Mouse (Mus musculus) liver, embryonic 16.5 days (tissue): ENCODE data around the gene Cpne5. TPM values are rescaled to one million over a fixed set of nuclear protein-coding genes. Genes with fewer than 3 reads are reported as not detected.

Source experiments
- ATAC-seq: fragments of 200-750 bp; cut with Nextera tagmentation; 2 replicates; pipeline ENCODE4 v1.8.0; 2017; ENCODE audit warnings: low read depth, mild to moderate bottlenecking, moderate number of reproducible peaks, moderate library complexity
- H3K27ac ChIP-seq: fragments of 300-500 bp; sonication (generic); 2 replicates; pipeline ENCODE4 v1.5.1; 2014; ENCODE audit warnings: mild to moderate bottlenecking, low read length
- H3K27me3 ChIP-seq: fragments of 300-500 bp; sonication (generic); 2 replicates; pipeline ENCODE4 v1.6.1; 2014; ENCODE audit warnings: low read depth, low read length, mixed read lengths; ENCODE audit not compliant: control insufficient read depth, insufficient read depth
- H3K36me3 ChIP-seq: fragments of 300-500 bp; sonication (generic); 2 replicates; pipeline ENCODE4 v1.6.1; 2014; ENCODE audit warnings: mild to moderate bottlenecking; ENCODE audit not compliant: control insufficient read depth, insufficient read depth
- H3K4me1 ChIP-seq: fragments of 300-500 bp; sonication (generic); 2 replicates; pipeline ENCODE4 v1.6.1; 2014; ENCODE audit warnings: low read depth, low read length, mixed read lengths; ENCODE audit not compliant: control insufficient read depth
- H3K4me2 ChIP-seq: fragments of 300-500 bp; sonication (generic); 2 replicates; pipeline ENCODE4 v1.6.1; 2014; ENCODE audit warnings: low read depth, low read length, mixed read lengths
- H3K4me3 ChIP-seq: fragments of 300-500 bp; sonication (generic); 2 replicates; pipeline ENCODE4 v1.5.1; 2014; ENCODE audit warnings: low read depth, mild to moderate bottlenecking, low read length
- H3K9ac ChIP-seq: fragments of 300-500 bp; sonication (generic); 2 replicates; pipeline ENCODE4 v1.6.1; 2014; ENCODE audit warnings: low read depth, low read length
- H3K9me3 ChIP-seq: fragments of 300-500 bp; sonication (generic); replicated peaks from 2 replicates; pipeline ENCODE4 v1.6.1; 2016; ENCODE audit warnings: low read length; ENCODE audit not compliant: control insufficient read depth
- WGBS: fragments of 180-500 bp; shearing (Covaris S2); extraction: QIAGEN DNeasy Blood & Tissue Kit; methylation state at CpG from one replicate; pipeline ENCODE4 v1.1.7; 2014; ENCODE audit not compliant: insufficient replicate concordance; 5-methylcytosine and 5-hydroxymethylcytosine counted together
- polyA plus RNA-seq: library from polyadenylated mRNA; unstranded; fragments of >200 nt; fragmentation: Nextera tagmentation; extraction: Ambion mirVana; gene quantifications from 2 replicates; pipeline ENCODE4 v1.2.1, GENCODE M21; 2015

Cpne5 gene
- 0.09 and 0.24 TPM in 2 replicates for polyA plus RNA-seq

DNA sequence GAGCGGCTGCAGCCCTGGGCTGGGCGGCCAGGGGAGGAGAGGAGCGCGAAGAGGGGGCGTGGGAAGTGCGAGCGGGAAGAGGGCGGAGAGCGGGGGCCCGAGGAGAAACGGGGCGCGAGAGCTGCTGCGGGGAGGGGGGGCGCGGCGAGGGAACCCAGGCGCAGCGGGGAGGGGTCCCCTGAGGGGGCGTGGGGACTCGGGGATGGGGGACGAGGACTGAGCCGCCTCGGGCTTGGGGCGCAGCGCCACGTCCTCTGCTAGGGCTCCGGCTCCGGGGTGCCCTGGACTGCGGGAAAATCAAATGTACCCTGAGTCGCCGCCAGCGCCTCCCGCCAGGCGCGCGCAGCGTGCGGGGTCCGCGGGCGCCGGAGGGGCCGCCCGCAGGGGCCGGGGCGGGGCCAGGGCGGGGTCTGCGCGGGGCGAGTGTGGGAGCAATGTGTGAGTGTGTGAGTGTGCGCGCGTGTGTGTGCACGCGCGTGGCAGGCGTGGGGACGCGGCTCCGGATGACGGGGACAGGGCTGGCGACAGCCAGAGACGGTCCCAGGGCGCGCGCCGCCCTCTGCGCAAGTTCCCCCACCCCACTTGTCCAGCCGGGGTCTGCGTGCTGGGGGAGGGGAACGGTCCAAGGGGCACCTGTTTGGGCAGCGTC is at the start of gene Cpne5:
Gene Cpne5, minus strand, starts transcription at position 396 of the 649 bp plus-strand sequence.
- H3K27me3 ChIP-seq, result peaks cover 37% of the 10 kb centered on the region
- peak within 1 kb of the TSS; percentile 53 for H3K4me3 ChIP-seq
- H3K36me3 ChIP-seq, result no peaks in the 10 kb centered on the region
- no peak within 1 kb of the TSS for H3K27ac ChIP-seq
- H3K9ac ChIP-seq, result no peak within 1 kb of the TSS
- no peaks in the 10 kb centered on the region for H3K9me3 ChIP-seq
- peak within 1 kb of the TSS; percentile 65 for H3K4me2 ChIP-seq
- H3K4me1 ChIP-seq, result no peaks in the 10 kb centered on the region; the same call in none of the 2 replicates
- ATAC-seq, result no peak
- WGBS, result under 1% methylated on average over 48 of the region's 73 CpGs

DNA sequence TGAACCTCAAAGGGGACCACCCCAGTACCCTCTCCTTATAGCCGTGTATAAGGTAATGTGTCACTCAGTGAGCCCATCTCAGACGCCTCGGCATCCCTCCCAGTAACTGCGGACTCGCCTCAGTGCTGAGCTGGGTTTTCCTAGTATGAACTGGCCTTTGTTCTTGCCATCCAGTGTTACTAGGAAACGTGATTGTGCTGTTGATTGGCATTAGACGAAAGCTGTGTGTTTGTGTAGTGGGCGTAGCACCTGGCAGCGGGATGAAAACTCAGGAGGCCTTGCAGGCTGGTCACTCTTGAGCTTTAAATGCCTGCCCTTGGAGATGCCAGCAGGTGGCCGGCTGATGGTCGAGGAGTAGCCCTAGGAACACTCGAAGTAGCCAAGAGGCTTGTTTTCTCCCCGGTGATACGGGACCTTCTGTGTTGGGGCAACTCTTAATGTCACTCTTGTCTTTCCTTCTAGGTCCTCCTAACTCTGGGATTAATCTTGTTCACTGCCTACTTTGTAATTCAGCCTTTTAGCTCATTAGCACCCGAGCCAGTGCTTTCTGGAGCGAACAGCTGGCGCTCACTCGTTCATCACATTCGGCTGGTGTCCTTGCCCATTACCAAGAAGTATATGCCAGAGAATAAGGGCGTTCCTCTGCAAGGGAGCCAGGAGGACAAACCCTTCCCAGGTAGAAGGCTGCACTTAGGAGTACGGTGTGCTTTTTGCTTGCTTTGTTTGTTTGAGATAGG is 44.4 kb upstream of the Cpne5 start:
- Histone ChIP-seq H3K9me3 (no peaks in the 10 kb centered on the region), H3K4me1 (no peaks in the 10 kb centered on the region), H3K27me3 (no peaks in the 10 kb centered on the region), H3K27ac (no peak overlapping the region), H3K4me2 (no peak overlapping the region), H3K9ac (no peak overlapping the region), H3K36me3 (peaks cover 14% of the 10 kb centered on the region), H3K4me3 (no peak overlapping the region)
- WGBS, result 80% methylated on average over 21 of the region's 21 CpGs
- no peak for ATAC-seq

DNA sequence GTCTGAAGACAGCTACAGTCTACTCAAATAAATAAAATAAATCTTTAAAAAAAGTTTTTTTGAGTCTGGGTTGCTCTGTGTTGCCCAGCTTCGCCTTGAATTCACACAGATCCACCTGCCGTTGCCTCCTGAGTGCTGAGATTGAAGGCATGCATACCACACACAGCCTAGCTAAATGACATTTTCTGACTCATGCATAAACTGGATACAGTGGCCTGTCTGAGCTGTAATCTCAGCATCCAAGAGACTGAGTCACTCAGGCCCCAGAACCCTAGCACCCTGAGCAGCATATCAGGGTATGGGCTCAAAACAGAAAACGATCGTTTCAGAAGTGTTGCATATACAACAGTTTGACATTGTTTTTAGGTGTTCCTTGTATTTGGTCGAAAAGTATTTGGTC is 43.6 kb upstream of the Cpne5 start:
- H3K4me2 ChIP-seq, result no peak overlapping the region
- H3K9me3 ChIP-seq, result no peaks in the 10 kb centered on the region
- no peak overlapping the region for H3K27ac ChIP-seq
- H3K9ac ChIP-seq, result no peak overlapping the region
- no peaks in the 10 kb centered on the region for H3K27me3 ChIP-seq
- 69% methylated on average over 5 of the region's 5 CpGs for WGBS
- no peak for ATAC-seq
- H3K36me3 ChIP-seq, result peaks cover 14% of the 10 kb centered on the region
- no peak overlapping the region for H3K4me3 ChIP-seq
- H3K4me1 ChIP-seq, result no peaks in the 10 kb centered on the region

DNA sequence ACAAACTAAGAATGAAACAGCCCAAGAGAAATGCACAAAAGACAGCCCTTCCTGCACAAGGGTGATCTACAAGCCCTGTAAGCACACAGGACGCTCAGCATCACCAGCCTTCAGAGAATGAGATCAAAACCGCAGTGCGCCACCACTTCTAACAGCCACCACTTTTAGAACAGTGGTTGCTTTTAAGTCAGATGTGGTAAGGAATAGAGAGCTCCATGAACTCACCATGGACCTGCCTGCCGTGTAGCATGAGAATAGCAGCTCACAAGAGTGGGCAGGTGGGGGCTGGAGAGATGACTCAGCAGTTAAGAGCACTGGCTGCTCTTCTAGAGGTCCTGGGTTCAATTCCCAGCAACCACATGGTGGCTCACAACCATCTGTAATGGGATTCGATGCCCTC is 42.5 kb upstream of the Cpne5 start:
- no peak for ATAC-seq
- Histone ChIP-seq H3K9ac (no peak overlapping the region), H3K36me3 (peaks cover 11% of the 10 kb centered on the region), H3K27me3 (no peaks in the 10 kb centered on the region), H3K27ac (no peak overlapping the region), H3K4me2 (no peak overlapping the region), H3K4me3 (no peak overlapping the region), H3K4me1 (no peaks in the 10 kb centered on the region), H3K9me3 (no peaks in the 10 kb centered on the region)
- WGBS, result 70% methylated on average over 5 of the region's 5 CpGs

DNA sequence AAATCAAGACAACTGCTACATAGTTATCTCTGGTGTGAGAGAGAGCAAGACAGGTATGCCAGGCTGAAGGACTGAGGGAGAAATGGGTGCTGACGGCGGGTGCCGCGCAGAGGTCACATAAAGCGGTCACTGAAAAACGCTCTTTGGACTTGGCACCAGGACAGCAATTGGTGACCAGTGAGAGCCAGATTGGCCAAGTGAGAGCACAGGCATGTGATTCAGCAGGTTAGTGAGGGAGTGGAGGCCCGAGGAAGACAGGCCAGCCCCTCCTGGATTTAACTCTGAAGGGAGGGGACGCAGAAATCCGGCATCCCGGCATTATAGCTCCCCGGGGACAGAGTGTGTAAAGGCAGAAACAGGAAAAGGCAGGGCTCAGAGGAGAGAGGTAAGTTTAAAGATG is 35.9 kb upstream of the Cpne5 start:
- Histone ChIP-seq H3K9ac (no peak overlapping the region), H3K27me3 (no peaks in the 10 kb centered on the region), H3K27ac (peak overlapping the region; percentile 12; the same call in 1 of the 2 replicates), H3K4me3 (peak overlapping the region; percentile 26; the same call in 1 of the 2 replicates), H3K4me2 (no peak overlapping the region), H3K4me1 (peaks cover 17% of the 10 kb centered on the region), H3K9me3 (no peaks in the 10 kb centered on the region), H3K36me3 (no peaks in the 10 kb centered on the region)
- ATAC-seq, result peak; percentile 75
- 72% methylated on average over 11 of the region's 11 CpGs for WGBS

DNA sequence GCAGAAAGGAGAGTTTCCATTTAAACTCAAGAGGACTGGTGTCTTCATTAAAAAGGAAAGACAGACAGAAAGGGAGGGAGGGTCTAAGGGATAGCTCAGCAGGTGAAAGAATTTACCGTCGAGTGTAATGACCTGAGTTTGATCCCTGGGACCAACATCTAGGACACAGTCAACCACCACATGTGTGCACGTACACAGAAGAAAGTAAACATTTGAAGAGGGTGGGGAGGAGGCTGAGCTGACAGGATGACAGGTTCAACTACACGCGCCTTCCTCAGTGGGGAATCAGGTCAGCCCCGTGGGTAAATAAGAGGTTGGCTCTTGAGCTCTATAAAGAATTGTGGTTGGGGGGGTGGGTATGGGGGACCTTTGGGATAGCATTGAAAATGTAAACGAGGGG is 35.2 kb upstream of the Cpne5 start:
- 68% methylated on average over 7 of the region's 7 CpGs for WGBS
- no peak overlapping the region for H3K4me2 ChIP-seq
- no peaks in the 10 kb centered on the region for H3K36me3 ChIP-seq
- no peak overlapping the region for H3K9ac ChIP-seq
- peak; percentile 58 for ATAC-seq
- no peaks in the 10 kb centered on the region for H3K27me3 ChIP-seq
- H3K9me3 ChIP-seq, result no peaks in the 10 kb centered on the region
- peak overlapping the region; percentile 72; the same call in 1 of the 2 replicates for H3K27ac ChIP-seq
- H3K4me1 ChIP-seq, result peaks cover 19% of the 10 kb centered on the region
- H3K4me3 ChIP-seq, result no peak overlapping the region

DNA sequence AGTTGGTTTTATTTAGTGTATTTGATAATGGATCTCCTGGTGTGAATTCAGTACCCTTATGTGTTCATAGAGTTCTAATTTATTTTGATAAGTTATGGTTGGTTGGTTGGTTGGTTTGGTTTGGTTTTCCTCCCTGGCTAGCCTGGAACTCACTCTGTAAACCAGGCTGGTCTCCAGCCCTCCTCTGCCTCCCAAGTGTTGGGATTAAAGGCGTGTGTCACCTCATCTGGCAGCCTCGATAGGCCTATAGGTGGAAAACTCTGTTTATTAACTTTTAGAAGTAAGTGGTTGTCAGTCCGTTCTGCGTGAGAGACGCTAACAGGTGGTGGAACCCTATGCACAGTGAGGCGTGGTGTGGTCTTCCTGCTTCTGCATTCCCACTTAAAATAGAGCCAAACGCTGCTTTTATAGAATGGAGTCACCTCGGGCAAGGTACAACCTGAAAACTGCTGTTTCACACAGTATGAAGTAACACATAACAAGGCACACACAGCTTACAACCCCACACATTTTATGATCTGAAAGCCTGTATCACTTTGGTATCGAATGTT is 32.3 kb upstream of the Cpne5 start:
- no peak for ATAC-seq
- WGBS, result 77% methylated on average over 9 of the region's 9 CpGs
- Histone ChIP-seq H3K27me3 (no peaks in the 10 kb centered on the region), H3K36me3 (no peaks in the 10 kb centered on the region), H3K9ac (peak overlapping the region; percentile 93), H3K4me1 (peaks cover 24% of the 10 kb centered on the region), H3K4me3 (peak overlapping the region; percentile 78), H3K27ac (peak overlapping the region; percentile 93), H3K4me2 (peak overlapping the region; percentile 82), H3K9me3 (no peaks in the 10 kb centered on the region)

DNA sequence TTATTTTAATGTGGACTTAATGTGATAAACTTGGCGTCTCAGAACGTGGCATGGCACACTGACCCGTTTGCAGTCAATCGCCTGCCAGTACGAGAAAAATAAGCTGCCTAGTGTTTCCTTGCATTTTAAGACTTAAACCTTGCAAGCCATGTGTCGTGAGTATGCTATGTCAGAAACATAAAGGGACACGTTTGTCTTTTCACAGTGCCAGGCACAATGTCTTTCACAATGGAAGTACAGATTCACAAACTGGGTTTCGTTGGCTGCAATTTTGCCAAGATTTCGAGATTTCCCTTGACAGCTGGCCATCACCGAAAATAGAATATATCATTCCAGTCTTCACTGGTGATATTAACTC is 31.4 kb upstream of the Cpne5 start:
- no peaks in the 10 kb centered on the region for H3K36me3 ChIP-seq
- H3K4me2 ChIP-seq, result peak overlapping the region; percentile 82
- peak overlapping the region; percentile 78 for H3K4me3 ChIP-seq
- H3K27me3 ChIP-seq, result no peaks in the 10 kb centered on the region
- peak overlapping the region; percentile 93 for H3K27ac ChIP-seq
- H3K9ac ChIP-seq, result peak overlapping the region; percentile 93
- peaks cover 33% of the 10 kb centered on the region for H3K4me1 ChIP-seq
- H3K9me3 ChIP-seq, result no peaks in the 10 kb centered on the region
- no peak for ATAC-seq
- WGBS, result 10% methylated on average over 10 of the region's 10 CpGs
